Mouse (Mus musculus) midbrain, embryonic 10.5 days (tissue): ENCODE data around the gene BC051019. TPM values are rescaled to one million over a fixed set of nuclear protein-coding genes. Genes with fewer than 3 reads are reported as not detected.

Experiments used
- DNase-seq: peaks from one replicate; pipeline ENCODE4 v3.0.0-alpha.2; 2017; ENCODE audit warnings: low spot score
- H3K27ac ChIP-seq: fragments of 300-500 bp; sonication (generic); replicated peaks from 2 replicates; pipeline ENCODE4 v1.5.1; 2016; ENCODE audit warnings: mild to moderate bottlenecking
- H3K27me3 ChIP-seq: fragments of 300-500 bp; sonication (generic); 2 replicates; pipeline ENCODE4 v1.6.1; 2016; ENCODE audit warnings: low read depth, mild to moderate bottlenecking; ENCODE audit not compliant: poor library complexity, severe bottlenecking
- H3K36me3 ChIP-seq: fragments of 300-500 bp; sonication (generic); 2 replicates; pipeline ENCODE4 v1.6.1; 2016; ENCODE audit warnings: mild to moderate bottlenecking, moderate library complexity
- H3K4me1 ChIP-seq: fragments of 300-500 bp; sonication (generic); 2 replicates; pipeline ENCODE4 v1.6.1; 2016
- H3K4me3 ChIP-seq: fragments of 300-500 bp; sonication (generic); 2 replicates; pipeline ENCODE4 v1.5.1; 2016; ENCODE audit warnings: mild to moderate bottlenecking, moderate library complexity
- H3K9me3 ChIP-seq: fragments of 300-500 bp; sonication (generic); replicated peaks from 2 replicates; pipeline ENCODE4 v1.6.1; 2016; ENCODE audit warnings: mild to moderate bottlenecking
- WGBS: fragments of 180-500 bp; shearing (Covaris S2); methylation state at CpG from one replicate; pipeline ENCODE4 v1.1.7; 2016; 5-methylcytosine and 5-hydroxymethylcytosine counted together
- polyA plus RNA-seq: library from polyadenylated mRNA; unstranded; fragments of >200 nt; fragmentation: Nextera tagmentation; extraction: Ambion mirVana; gene quantifications from 2 replicates; pipeline ENCODE4 v1.2.1, GENCODE M21; 2016

BC051019 gene
- polyA plus RNA-seq, 1 experiment from 2014 or later: 0.09 TPM

- WGBS: 90% methylated on average over 5 of the region's 5 CpGs
- H3K4me3 ChIP-seq: no peak overlapping the region
- no peaks in the 10 kb centered on the region for H3K4me1 ChIP-seq
- H3K27ac ChIP-seq: no peak overlapping the region
- H3K9me3 ChIP-seq: no peaks in the 10 kb centered on the region
- no peak for DNase-seq
- peaks cover 54% of the 10 kb centered on the region for H3K36me3 ChIP-seq
- H3K27me3 ChIP-seq: no peaks in the 10 kb centered on the region
Observed at GRCm38 (mm10) chr7:109739822-109740370, 16.2 kb upstream of the BC051019 start.

- Histone ChIP-seq H3K4me3 (no peak overlapping the region), H3K4me1 (0 out of 2 replicates have a peak, but pooled peaks cover 3% of the 10 kb centered on the region), H3K9me3 (no peaks in the 10 kb centered on the region), H3K27ac (no peak overlapping the region), H3K27me3 (no peaks in the 10 kb centered on the region), H3K36me3 (peaks cover 20% of the 10 kb centered on the region; the same call in 1 of the 2 replicates)
- 88% methylated on average over 4 of the region's 4 CpGs for WGBS
- DNase-seq: no peak
Observed at GRCm38 (mm10) chr7:109734806-109735205, 11.2 kb upstream of the BC051019 start.

GRCm38 (mm10) chr7:109731626-109732025 lies 8.0 kb upstream of the BC051019 start, which contains the start of gene Ascl3:
Ascl3 (minus strand) TSS chr7:109731726.
- DNase-seq: no peak
- 91% methylated on average over 5 of the region's 5 CpGs for WGBS
- H3K27ac ChIP-seq: no peak within 1 kb of the TSS
- no peaks in the 10 kb centered on the region for H3K27me3 ChIP-seq
- H3K9me3 ChIP-seq: no peaks in the 10 kb centered on the region
- H3K4me1 ChIP-seq: 0 out of 2 replicates have a peak, but pooled peaks cover 3% of the 10 kb centered on the region
- H3K4me3 ChIP-seq: no peak within 1 kb of the TSS
- H3K36me3 ChIP-seq: peaks cover 13% of the 10 kb centered on the region; the same call in 1 of the 2 replicates

GRCm38 (mm10) chr7:109723114-109723513 lies 536 bp downstream of the BC051019 start:
- 92% methylated on average over 8 of the region's 8 CpGs for WGBS
- H3K27ac ChIP-seq: no peak overlapping the region
- DNase-seq: no peak

GRCm38 (mm10) chr7:109722618-109723017 lies 1.0 kb downstream of the BC051019 start:
- WGBS: 93% methylated on average over 2 of the region's 2 CpGs
- H3K4me1 ChIP-seq: no peaks in the 10 kb centered on the region
- no peak for DNase-seq

More at GRCm38 (mm10) chr7:109723114-109723513, 536 bp downstream of the BC051019 start:
- Histone ChIP-seq H3K27me3 (no peaks in the 10 kb centered on the region), H3K4me1 (no peaks in the 10 kb centered on the region), H3K36me3 (no peaks in the 10 kb centered on the region), H3K4me3 (no peak overlapping the region), H3K9me3 (no peaks in the 10 kb centered on the region)

GRCm38 (mm10) chr7:109719286-109719685 lies 4.4 kb downstream of the BC051019 start:
- no peaks in the 10 kb centered on the region for H3K27me3 ChIP-seq
- DNase-seq: no peak
- H3K4me3 ChIP-seq: no peak overlapping the region
- no peak overlapping the region for H3K27ac ChIP-seq
- no peaks in the 10 kb centered on the region for H3K36me3 ChIP-seq
- no peaks in the 10 kb centered on the region for H3K9me3 ChIP-seq
- 69% methylated on average over 9 of the region's 9 CpGs for WGBS
- H3K4me1 ChIP-seq: no peaks in the 10 kb centered on the region

More at GRCm38 (mm10) chr7:109722618-109723017, 1.0 kb downstream of the BC051019 start:
- H3K4me3 ChIP-seq: no peak overlapping the region
- H3K27me3 ChIP-seq: no peaks in the 10 kb centered on the region
- no peak overlapping the region for H3K27ac ChIP-seq
- H3K9me3 ChIP-seq: no peaks in the 10 kb centered on the region
- no peaks in the 10 kb centered on the region for H3K36me3 ChIP-seq

GRCm38 (mm10) chr7:109713434-109713982 lies 10.1 kb downstream of the BC051019 start:
- Histone ChIP-seq H3K4me3 (no peak overlapping the region), H3K27me3 (no peaks in the 10 kb centered on the region), H3K4me1 (no peaks in the 10 kb centered on the region), H3K36me3 (peaks cover 45% of the 10 kb centered on the region), H3K9me3 (no peaks in the 10 kb centered on the region), H3K27ac (no peak overlapping the region)
- WGBS: 89% methylated on average over 2 of the region's 2 CpGs
- no peak for DNase-seq

GRCm38 (mm10) chr7:109712198-109712597 lies 11.5 kb downstream of the BC051019 start:
- no peak overlapping the region for H3K27ac ChIP-seq
- no peaks in the 10 kb centered on the region for H3K9me3 ChIP-seq
- peaks cover 58% of the 10 kb centered on the region for H3K36me3 ChIP-seq
- DNase-seq: no peak
- H3K4me1 ChIP-seq: no peaks in the 10 kb centered on the region
- no peaks in the 10 kb centered on the region for H3K27me3 ChIP-seq
- H3K4me3 ChIP-seq: no peak overlapping the region
- 91% methylated on average over 7 of the region's 7 CpGs for WGBS

- Histone ChIP-seq H3K36me3 (peaks cover 58% of the 10 kb centered on the region), H3K27me3 (no peaks in the 10 kb centered on the region), H3K9me3 (no peaks in the 10 kb centered on the region), H3K4me3 (no peak overlapping the region), H3K4me1 (no peaks in the 10 kb centered on the region; the same call in 1 of the 2 replicates), H3K27ac (no peak overlapping the region)
- no peak for DNase-seq
- WGBS: 81% methylated on average over 1 of the region's 1 CpGs
Observed at GRCm38 (mm10) chr7:109710069-109710468, 13.6 kb downstream of the BC051019 start.

- Histone ChIP-seq H3K36me3 (peaks cover 58% of the 10 kb centered on the region), H3K27ac (no peak overlapping the region), H3K27me3 (no peaks in the 10 kb centered on the region), H3K4me1 (peaks cover 6% of the 10 kb centered on the region), H3K9me3 (no peaks in the 10 kb centered on the region), H3K4me3 (no peak overlapping the region)
- DNase-seq: no peak
- 79% methylated on average over 3 of the region's 3 CpGs for WGBS
Observed at GRCm38 (mm10) chr7:109708961-109709382, 14.7 kb downstream of the BC051019 start.

- no peak overlapping the region for H3K27ac ChIP-seq
Observed at GRCm38 (mm10) chr7:109707023-109707785, 16.4 kb downstream of the BC051019 start.

GRCm38 (mm10) chr7:109704461-109704860 lies 19.2 kb downstream of the BC051019 start:
- 65% methylated on average over 3 of the region's 3 CpGs for WGBS
- H3K27ac ChIP-seq: peak overlapping the region; percentile 91
- H3K4me3 ChIP-seq: peak overlapping the region; percentile 79
- DNase-seq: no peak
- H3K27me3 ChIP-seq: peaks cover 12% of the 10 kb centered on the region
- no peaks in the 10 kb centered on the region; the same call in 1 of the 2 replicates for H3K9me3 ChIP-seq
- peaks cover 18% of the 10 kb centered on the region for H3K4me1 ChIP-seq
- peaks cover 22% of the 10 kb centered on the region for H3K36me3 ChIP-seq

More at GRCm38 (mm10) chr7:109707023-109707785, 16.4 kb downstream of the BC051019 start:
- WGBS: 69% methylated on average over 4 of the region's 4 CpGs
- H3K9me3 ChIP-seq: no peaks in the 10 kb centered on the region
- no peak overlapping the region for H3K4me3 ChIP-seq
- peak; percentile 31 for DNase-seq
- H3K4me1 ChIP-seq: peaks cover 18% of the 10 kb centered on the region
- H3K36me3 ChIP-seq: peaks cover 50% of the 10 kb centered on the region
- peaks cover 11% of the 10 kb centered on the region for H3K27me3 ChIP-seq

- 3% methylated on average over 17 of the region's 17 CpGs for WGBS
Observed at GRCm38 (mm10) chr7:109704016-109704377, 19.7 kb downstream of the BC051019 start.

More at GRCm38 (mm10) chr7:109704016-109704377, 19.7 kb downstream of the BC051019 start:
- peaks cover 18% of the 10 kb centered on the region for H3K4me1 ChIP-seq
- peak overlapping the region; percentile 91 for H3K27ac ChIP-seq
- no peaks in the 10 kb centered on the region; the same call in 1 of the 2 replicates for H3K9me3 ChIP-seq
- peaks cover 12% of the 10 kb centered on the region for H3K27me3 ChIP-seq
- no peak for DNase-seq
- peak overlapping the region; percentile 79 for H3K4me3 ChIP-seq
- H3K36me3 ChIP-seq: peaks cover 18% of the 10 kb centered on the region
